Mouse (Mus musculus): ENCODE data around the gene Olfr161. TPM values are rescaled to one million over a fixed set of nuclear protein-coding genes. Genes with fewer than 3 reads are reported as not detected.
"Not testable (repeated sequence)": the region's sequence is repeated elsewhere in the genome, so short reads cannot be mapped to it uniquely, and the experiment has no call there.

Olfr161 gene
- polyA plus RNA-seq (2012; fragmentation: generic; extraction: Trizol): not detected
- long read RNA-seq, experiment 1: 0 reads
- long read RNA-seq, experiment 2: 0 reads

GRCm38 (mm10) chr16:3590691-3591090, at the start of gene Olfr161:
TSS of gene Olfr161 (plus strand) at chr16:3591042.
- no peak within 1 kb of the TSS for H3K4me3 ChIP-seq (ENCODE audit: insufficient read depth, poor library complexity, severe bottlenecking)
- no peak within 1 kb of the TSS for H3ac ChIP-seq (ENCODE audit: control insufficient read depth, insufficient read length, low read depth)
- no peaks in the 10 kb centered on the region for H3K79me3 ChIP-seq (ENCODE audit: low read depth)
- H3K79me2 ChIP-seq (ENCODE audit: control insufficient read depth, insufficient read depth): no peaks in the 10 kb centered on the region
- H3K27me3 ChIP-seq (ENCODE audit: control insufficient read depth, insufficient read depth, insufficient read length): no peaks in the 10 kb centered on the region
- H3K36me3 ChIP-seq (ENCODE audit: control insufficient read depth, insufficient read depth): no peaks in the 10 kb centered on the region
- TF ChIP-seq FOSL1 (IDR thresholded peaks at IDR 0.05; ENCODE audit: insufficient read depth, low read length, poor library complexity, severe bottlenecking) (no peak), CTCF (IDR thresholded peaks at IDR 0.05; ENCODE audit: control insufficient read depth, insufficient read depth, insufficient read length) (no peak), USF1 (IDR thresholded peaks at IDR 0.05; ENCODE audit: low read depth) (no peak)

DNA sequence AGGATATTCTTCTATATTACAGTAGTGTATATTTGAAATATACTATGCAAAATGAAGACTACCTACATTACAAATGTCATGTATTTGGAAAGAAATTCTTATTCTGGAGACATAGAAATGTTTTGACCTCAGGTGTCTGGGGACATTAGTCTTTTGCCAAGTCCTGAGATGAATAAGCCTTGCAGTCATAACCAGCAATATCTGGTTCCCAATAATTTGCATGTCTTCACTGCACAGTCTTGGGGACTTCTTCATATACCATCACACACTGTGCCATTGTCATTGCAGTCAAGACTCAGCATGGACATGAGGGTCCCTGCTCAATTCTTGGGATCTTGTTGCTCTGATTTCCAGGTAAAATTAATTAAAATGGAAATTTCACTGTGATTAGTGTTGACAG, 27.3 kb upstream of the Olfr161 start:
- Histone ChIP-seq H3K4me3 (ENCODE audit: insufficient read depth, poor library complexity, severe bottlenecking) (no peak overlapping the region), H3K27me3 (ENCODE audit: control insufficient read depth, insufficient read depth, insufficient read length) (no peaks in the 10 kb centered on the region), H3K79me2 (ENCODE audit: control insufficient read depth, insufficient read depth) (no peaks in the 10 kb centered on the region), H3ac (ENCODE audit: control insufficient read depth, insufficient read length, low read depth) (no peak overlapping the region), H3K79me3 (ENCODE audit: low read depth) (no peaks in the 10 kb centered on the region), H3K36me3 (ENCODE audit: control insufficient read depth, insufficient read depth) (no peaks in the 10 kb centered on the region)
- no peak for TF ChIP-seq MAX (IDR thresholded peaks at IDR 0.05)
- TF ChIP-seq USF1 (IDR thresholded peaks at IDR 0.05; ENCODE audit: low read depth): no peak
- no peak for TF ChIP-seq MYOG (IDR thresholded peaks at IDR 0.05; ENCODE audit: control insufficient read depth, extremely low read depth, insufficient read length)
- TF ChIP-seq CTCF (IDR thresholded peaks at IDR 0.05; ENCODE audit: control insufficient read depth, insufficient read depth, insufficient read length): no peak
- no peak for TF ChIP-seq CEBPB (IDR thresholded peaks at IDR 0.05; ENCODE audit: low read depth)
- no peak for TF ChIP-seq MYOD1 (IDR thresholded peaks at IDR 0.05; ENCODE audit: control insufficient read depth, insufficient read length, low read depth)
- TF ChIP-seq FOSL1 (IDR thresholded peaks at IDR 0.05; ENCODE audit: insufficient read depth, low read length, poor library complexity, severe bottlenecking): no peak

- H3K36me3 ChIP-seq (ENCODE audit: control insufficient read depth, insufficient read depth); H3K27me3 ChIP-seq (ENCODE audit: control insufficient read depth, insufficient read depth, insufficient read length); H3K79me2 ChIP-seq (ENCODE audit: control insufficient read depth, insufficient read depth); H3K79me3 ChIP-seq (ENCODE audit: low read depth); H3K4me3 ChIP-seq (ENCODE audit: insufficient read depth, poor library complexity, severe bottlenecking); H3ac ChIP-seq (ENCODE audit: control insufficient read depth, insufficient read length, low read depth): not testable (repeated sequence)
Measured at GRCm38 (mm10) chr16:3577658-3578057, 13.2 kb upstream of the Olfr161 start.

DNA sequence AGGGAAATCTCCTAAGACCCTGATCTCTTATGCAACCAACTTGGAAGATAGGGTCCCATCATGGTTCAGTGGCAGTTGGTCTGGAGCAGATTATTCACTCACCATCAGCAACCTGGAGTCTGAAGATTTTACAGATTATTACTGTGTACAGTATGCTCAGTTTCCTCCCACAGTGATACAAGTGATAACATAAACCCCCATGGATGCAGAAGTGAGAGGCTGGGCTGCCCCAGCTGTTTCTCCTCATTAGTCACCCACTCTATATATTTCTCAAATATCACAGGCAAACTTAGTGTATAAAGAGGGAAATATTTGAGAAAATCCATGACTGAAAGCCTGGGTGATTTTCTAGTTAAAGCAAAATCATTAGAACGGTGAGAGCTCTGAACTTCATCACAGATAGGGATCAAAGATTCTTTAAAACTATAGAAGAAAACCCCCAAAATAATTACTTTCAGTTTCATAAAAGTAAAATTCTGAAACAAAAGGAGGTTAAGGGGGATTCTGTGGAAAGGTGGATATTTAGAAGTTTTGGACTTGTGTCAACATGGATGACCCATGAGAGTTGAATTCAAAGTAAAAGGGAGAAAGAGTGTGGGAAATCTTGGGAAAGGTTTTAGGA, 12.5 kb upstream of the Olfr161 start:
- not testable (repeated sequence) for H3K4me3 ChIP-seq (ENCODE audit: insufficient read depth, poor library complexity, severe bottlenecking); H3K27me3 ChIP-seq (ENCODE audit: control insufficient read depth, insufficient read depth, insufficient read length); H3K36me3 ChIP-seq (ENCODE audit: control insufficient read depth, insufficient read depth)

GRCm38 (mm10) chr16:3631376-3631775, 40.5 kb downstream of the Olfr161 start:
- not testable (repeated sequence) for H3K79me3 ChIP-seq (ENCODE audit: low read depth); H3K79me2 ChIP-seq (ENCODE audit: control insufficient read depth, insufficient read depth); H3K36me3 ChIP-seq (ENCODE audit: control insufficient read depth, insufficient read depth); H3K27me3 ChIP-seq (ENCODE audit: control insufficient read depth, insufficient read depth, insufficient read length); H3K4me3 ChIP-seq (ENCODE audit: insufficient read depth, poor library complexity, severe bottlenecking); H3ac ChIP-seq (ENCODE audit: control insufficient read depth, insufficient read length, low read depth)

More for the DNA sequence above, 12.5 kb upstream of the Olfr161 start:
- H3K79me3 ChIP-seq (ENCODE audit: low read depth); H3K79me2 ChIP-seq (ENCODE audit: control insufficient read depth, insufficient read depth); H3ac ChIP-seq (ENCODE audit: control insufficient read depth, insufficient read length, low read depth): not testable (repeated sequence)

- H3K27me3 ChIP-seq (ENCODE audit: control insufficient read depth, insufficient read depth, insufficient read length); H3K79me3 ChIP-seq (ENCODE audit: low read depth); H3K79me2 ChIP-seq (ENCODE audit: control insufficient read depth, insufficient read depth); H3ac ChIP-seq (ENCODE audit: control insufficient read depth, insufficient read length, low read depth); H3K36me3 ChIP-seq (ENCODE audit: control insufficient read depth, insufficient read depth); H3K4me3 ChIP-seq (ENCODE audit: insufficient read depth, poor library complexity, severe bottlenecking): not testable (repeated sequence)
Measured at GRCm38 (mm10) chr16:3632572-3633361, 41.9 kb downstream of the Olfr161 start.

Other genes with a start within 250 kb of the Olfr161 start
- not detected for gene Mefv, start 127.1 kb downstream of the Olfr161 start, polyA plus RNA-seq (2012; fragmentation: generic; extraction: Trizol)
- gene Zfp263, start 153.1 kb downstream of the Olfr161 start, polyA plus RNA-seq (2012; fragmentation: generic; extraction: Trizol): not detected
- gene Olfr15, start 239.8 kb downstream of the Olfr161 start, polyA plus RNA-seq (2012; fragmentation: generic; extraction: Trizol): not detected

Data from C2C12 (cell line).